Mouse (Mus musculus) adrenal gland (tissue): ENCODE measurements at regions not wholly inside any gene's neighbourhood (a gene's known extent, or its start where the extent isn't known, plus 50 kb on each side); places are given as distances from the start of the nearest gene placed in this dataset.
"Not testable (repeated sequence)": the region's sequence is repeated elsewhere in the genome, so short reads cannot be mapped to it uniquely, and the experiment has no call there.

ENCODE experiments used
- intact Hi-C: fragments of 180-260 bp; cut with DNase I; formaldehyde crosslinking; loops from one replicate; pipeline ENCODE4 v1.15.1; 2025

DNA sequence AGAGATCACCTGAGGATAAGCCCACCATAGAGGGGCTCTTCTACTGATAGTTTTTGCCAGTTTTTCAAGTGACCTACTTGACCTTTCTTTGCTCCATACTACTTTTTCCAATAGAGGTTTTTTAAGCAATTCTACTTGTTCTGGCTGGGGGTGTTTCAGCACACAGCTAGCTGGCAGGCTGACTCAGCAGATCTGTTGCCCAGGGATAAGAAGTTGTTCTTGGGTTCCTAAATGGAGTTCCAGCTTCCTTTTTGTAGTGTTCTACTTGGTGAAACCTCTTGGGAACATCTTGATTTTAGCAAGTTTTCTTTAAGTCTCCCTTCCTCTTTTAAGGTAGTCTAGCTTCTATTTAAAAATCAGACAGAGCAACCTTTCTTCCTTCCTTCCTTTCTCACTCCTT, 61.0 kb downstream of the 4930474N05Rik start:
- intact Hi-C loops, result no loop called here

GRCm38 (mm10) chr14:36156175-36156574, 61.5 kb downstream of the 4930474N05Rik start:
- intact Hi-C loops, result no loop called here

GRCm38 (mm10) chr14:36183701-36184100, 89.0 kb downstream of the 4930474N05Rik start:
- intact Hi-C loops, result no loop called here

- intact Hi-C loops, result no loop called here
Measured at GRCm38 (mm10) chr14:36196517-36196916, 101.8 kb downstream of the 4930474N05Rik start.

GRCm38 (mm10) chr14:36198396-36198795, 103.7 kb downstream of the 4930474N05Rik start:
- intact Hi-C loops, result no loop called here

- intact Hi-C loops, result no loop called here
Measured at GRCm38 (mm10) chr14:36203855-36204254, 109.1 kb downstream of the 4930474N05Rik start.

DNA sequence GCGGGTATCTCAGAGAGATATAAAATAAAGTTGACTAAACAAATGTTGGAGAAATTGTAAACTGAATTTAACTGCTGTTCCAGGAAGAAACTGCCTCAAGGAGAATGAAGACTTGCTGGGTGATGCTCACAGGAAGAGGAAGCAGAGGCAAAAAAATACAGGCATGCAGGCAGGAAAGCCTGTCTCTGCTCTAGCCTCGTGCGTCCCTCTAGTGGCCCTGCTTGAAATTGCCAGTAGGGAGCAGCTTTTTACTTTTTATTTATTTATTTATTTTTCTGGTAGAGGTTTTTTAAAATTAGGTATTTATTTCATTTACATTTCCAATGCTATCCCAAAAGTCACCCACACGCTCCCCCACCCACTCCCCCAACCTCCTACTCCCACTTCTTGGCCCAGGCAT, 118.1 kb downstream of the 4930474N05Rik start:
- intact Hi-C loops, result loop anchor here (10.0 kb wide), 1 partner anchor 1398 kb away; no protein-coding TSS in a partner anchor

DNA sequence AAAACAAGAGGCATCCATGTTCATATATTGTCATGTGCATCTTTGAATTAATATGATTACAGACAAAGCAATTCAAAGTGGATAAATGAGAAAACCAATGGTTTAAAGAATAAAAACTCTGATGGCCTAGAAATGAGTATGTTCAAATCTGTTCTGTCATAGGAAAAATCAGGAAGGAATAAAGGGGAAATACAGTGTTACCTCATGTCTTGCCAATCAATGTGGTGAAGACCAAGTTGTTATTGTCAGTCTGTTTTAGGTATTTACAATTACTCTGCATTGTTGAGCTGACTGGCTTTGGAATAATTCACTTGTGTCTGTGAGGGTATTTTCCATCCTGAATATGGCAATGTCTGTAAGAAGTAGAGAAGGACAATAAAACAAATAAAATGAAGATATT, 151.1 kb downstream of the 4930474N05Rik start:
- intact Hi-C loops, result no loop called here

- intact Hi-C loops, result no loop called here
Measured at GRCm38 (mm10) chr14:36262126-36262525, 167.4 kb downstream of the 4930474N05Rik start.

- intact Hi-C loops, result no loop called here
Measured at GRCm38 (mm10) chr14:36283825-36284414, 189.2 kb downstream of the 4930474N05Rik start.

DNA sequence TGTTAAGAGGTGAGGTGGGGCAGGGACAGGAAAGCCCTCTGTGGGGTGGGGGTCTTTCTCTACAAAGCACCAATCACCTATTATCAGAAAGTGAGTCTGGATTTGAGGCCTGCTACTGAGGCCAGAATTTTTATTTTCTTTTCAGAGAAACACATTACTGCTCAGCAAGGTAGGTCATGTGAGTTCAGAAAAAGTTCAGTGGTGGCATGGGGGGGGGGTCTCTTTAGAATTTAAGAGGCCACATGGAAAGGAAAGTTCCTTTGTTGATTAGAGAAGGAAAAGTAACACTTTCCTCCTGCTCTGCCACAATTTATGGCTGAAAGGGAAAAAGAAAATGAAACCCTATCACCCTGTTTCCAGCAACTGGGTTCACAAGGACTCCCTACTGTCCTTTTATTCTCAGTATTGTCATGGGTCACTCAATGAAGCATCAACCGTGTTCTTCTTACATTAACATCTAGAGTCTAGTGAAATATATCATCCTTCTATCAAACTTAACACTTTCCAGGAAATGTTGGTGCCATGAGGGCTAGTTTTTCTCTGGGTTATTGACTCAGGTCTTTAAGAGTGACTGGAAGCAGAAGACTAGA, 194.1 kb downstream of the 4930474N05Rik start:
- intact Hi-C loops, result no loop called here

- intact Hi-C loops, result no loop called here
Measured at GRCm38 (mm10) chr14:36310324-36310723, 215.6 kb downstream of the 4930474N05Rik start.

- intact Hi-C loops, result not testable (repeated sequence)
Measured at GRCm38 (mm10) chr14:36314673-36315072, 220.0 kb downstream of the 4930474N05Rik start.

DNA sequence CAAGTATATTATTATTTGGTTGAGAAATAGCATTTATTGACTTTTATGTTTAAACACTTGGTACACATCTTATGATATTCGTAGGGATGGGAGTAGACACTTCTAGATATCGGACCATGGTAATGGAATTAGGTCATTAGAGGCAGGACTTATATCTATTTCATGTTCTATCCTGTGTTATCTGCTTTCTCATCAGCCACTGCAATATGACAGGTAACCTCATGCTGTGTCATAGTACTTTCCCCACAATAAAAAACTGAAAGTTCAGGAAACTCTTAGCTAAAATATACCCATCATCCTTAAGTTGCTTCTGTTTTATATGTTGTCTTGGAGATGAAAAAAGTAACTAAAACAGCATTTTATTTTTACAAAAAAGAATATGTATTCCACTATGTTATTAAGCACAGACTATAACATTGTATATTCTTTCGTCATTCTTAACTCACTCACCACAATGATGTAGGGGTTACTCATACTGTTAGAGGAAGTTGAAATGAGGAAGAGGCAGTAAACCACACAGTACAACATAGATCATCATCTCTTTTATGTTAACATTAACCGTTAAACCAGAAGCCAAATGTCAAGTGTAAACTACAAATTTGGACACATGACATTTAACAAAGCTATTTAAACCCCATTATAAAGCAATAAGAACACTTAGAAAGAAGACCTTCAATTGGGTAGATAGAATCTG, 221.8 kb downstream of the 4930474N05Rik start:
- intact Hi-C loops, result no loop called here

GRCm38 (mm10) chr14:36328258-36328891, 233.7 kb downstream of the 4930474N05Rik start:
- intact Hi-C loops, result no loop called here

DNA sequence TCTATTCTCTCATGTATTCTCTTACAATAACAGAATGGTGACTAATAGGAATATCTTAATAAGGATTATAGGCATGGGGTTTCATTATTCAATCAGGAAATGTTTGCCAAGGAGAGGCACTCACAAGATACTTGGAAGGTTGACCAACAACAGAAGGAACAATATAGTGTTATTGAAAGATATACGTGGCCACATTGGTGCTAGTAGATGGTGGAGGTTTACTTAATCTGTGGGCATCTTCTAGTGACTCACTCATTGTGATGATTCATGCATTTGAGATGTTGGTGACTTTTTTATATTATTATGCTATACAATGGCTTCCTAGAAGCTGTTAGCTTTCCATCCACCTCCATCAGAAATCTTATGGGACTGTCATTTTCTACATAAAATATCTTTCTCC, 246.1 kb downstream of the 4930474N05Rik start:
- intact Hi-C loops, result no loop called here
